Mouse (Mus musculus): ENCODE results near the gene Hoxa10. TPM values are rescaled to one million over a fixed set of nuclear protein-coding genes. Genes with fewer than 3 reads are reported as not detected.

Hoxa10 gene
- total RNA-seq, 2 experiments from 2014 or later, result 0.12 TPM; not detected in 1

- ATAC-seq (replicated peaks; ENCODE audit: poor library complexity), result no peak
Measured at GRCm38 (mm10) chr6:52206882-52207683, 33.6 kb downstream of the Hoxa10 start.

GRCm38 (mm10) chr6:52205638-52206621 lies 34.7 kb downstream of the Hoxa10 start:
- no peak for ATAC-seq (replicated peaks; ENCODE audit: poor library complexity)

GRCm38 (mm10) chr6:52205221-52205620 lies 35.4 kb downstream of the Hoxa10 start:
- no peak for ATAC-seq (replicated peaks; ENCODE audit: poor library complexity)

GRCm38 (mm10) chr6:52204050-52204752 lies 36.5 kb downstream of the Hoxa10 start, which contains the start of gene Hoxa5:
Hoxa5 (minus strand) TSS chr6:52204587.
- peak; percentile 61 for ATAC-seq (replicated peaks; ENCODE audit: poor library complexity)

GRCm38 (mm10) chr6:52203371-52204049 lies 37.1 kb downstream of the Hoxa10 start:
- no peak for ATAC-seq (replicated peaks; ENCODE audit: poor library complexity)

GRCm38 (mm10) chr6:52203121-52203370 lies 37.6 kb downstream of the Hoxa10 start:
- no peak for ATAC-seq (replicated peaks; ENCODE audit: poor library complexity)

- no peak for ATAC-seq (replicated peaks; ENCODE audit: poor library complexity)
Measured at GRCm38 (mm10) chr6:52202362-52203120, 38.1 kb downstream of the Hoxa10 start.

GRCm38 (mm10) chr6:52201269-52201668 lies 39.4 kb downstream of the Hoxa10 start:
- ATAC-seq (replicated peaks; ENCODE audit: poor library complexity), result no peak

- ATAC-seq (replicated peaks; ENCODE audit: poor library complexity), result no peak
Measured at GRCm38 (mm10) chr6:52200751-52201250, 39.9 kb downstream of the Hoxa10 start.

GRCm38 (mm10) chr6:52200073-52200750 lies 40.4 kb downstream of the Hoxa10 start:
- no peak for ATAC-seq (replicated peaks; ENCODE audit: poor library complexity)

GRCm38 (mm10) chr6:52197271-52197670 lies 43.4 kb downstream of the Hoxa10 start:
- ATAC-seq (replicated peaks; ENCODE audit: poor library complexity), result no peak

GRCm38 (mm10) chr6:52196811-52197210 lies 43.8 kb downstream of the Hoxa10 start:
- no peak for ATAC-seq (replicated peaks; ENCODE audit: poor library complexity)

- ATAC-seq (replicated peaks; ENCODE audit: poor library complexity), result no peak
Measured at GRCm38 (mm10) chr6:52194690-52195089, 46.0 kb downstream of the Hoxa10 start.

GRCm38 (mm10) chr6:52191860-52192550 lies 48.6 kb downstream of the Hoxa10 start:
- peak; percentile 97 for ATAC-seq (replicated peaks; ENCODE audit: poor library complexity)

GRCm38 (mm10) chr6:52190906-52191810 lies 49.5 kb downstream of the Hoxa10 start, which contains the start of gene Hoxa4:
Hoxa4 (minus strand) TSS chr6:52191753.
- ATAC-seq (replicated peaks; ENCODE audit: poor library complexity), result no peak

- ATAC-seq (replicated peaks; ENCODE audit: poor library complexity), result no peak
Measured at GRCm38 (mm10) chr6:52190410-52190809, 50.2 kb downstream of the Hoxa10 start.

GRCm38 (mm10) chr6:52189909-52190308 lies 50.7 kb downstream of the Hoxa10 start:
- no peak for ATAC-seq (replicated peaks; ENCODE audit: poor library complexity)
